Comparison of ENCODE assay signal across 8 mouse cellular contexts in genomic region chr3:51561109-51561992, GRCm38 (mm10). TPM values are rescaled to one million over a fixed set of nuclear protein-coding genes. Genes with fewer than 3 reads are reported as not detected.
DNase-seq lines count a peak whose midpoint lies in the region; ATAC-seq lines count a peak whose summit lies in the region.

No protein-coding gene starts in this region.

- H3K4me1 ChIP-seq in hindbrain, embryonic 15.5 days (replicated peaks): peaks cover 23% of the 10 kb centered on the region

- peak overlapping the region; percentile 93 for H3K4me3 ChIP-seq in hindbrain, embryonic 15.5 days

- peak; percentile 60 for ATAC-seq in hindbrain, embryonic 15.5 days (ENCODE audit: low FRiP score, low read depth)
- peak; percentile 56 for ATAC-seq in megakaryocyte, adult 5-6 weeks (ENCODE audit: poor library complexity, severe bottlenecking)

- H3K27me3 ChIP-seq in hindbrain, embryonic 15.5 days: no peaks in the 10 kb centered on the region

- H3K36me3 ChIP-seq in hindbrain, embryonic 15.5 days: no peaks in the 10 kb centered on the region

- H3K27ac ChIP-seq in hindbrain, embryonic 15.5 days (replicated peaks): peak overlapping the region; percentile 94

- H3K9me3 ChIP-seq in hindbrain, embryonic 15.5 days: no peaks in the 10 kb centered on the region

- H3K4me2 ChIP-seq in hindbrain, embryonic 15.5 days: peak overlapping the region; percentile 91

- peak; percentile 76 for DNase-seq in T-cell, adult 2 months (ENCODE audit: low spot score)
- DNase-seq in cerebellum, adult 9-11 months: peak; percentile 75
- peak; percentile 35 to 37 for DNase-seq in frontal cortex, postnatal 14 days (ENCODE audit: low spot score in 2 of 2)
- DNase-seq in left cerebral cortex, adult 8-10 months (ENCODE audit: low spot score in 2 of 2): peak; percentile 39 to 40
- peak; percentile 66 to 77 for DNase-seq in right cerebral cortex, postnatal 10 days (ENCODE audit: low spot score in 2 of 2)
- DNase-seq in yolk sac, embryonic 10.5 days (ENCODE audit: low spot score): peak; percentile 60

- under 1% methylated on average over 32 of the region's 32 CpGs for WGBS in hindbrain, embryonic 15.5 days

- H3K9ac ChIP-seq in hindbrain, embryonic 15.5 days: peak overlapping the region; percentile 92

RNA-seq across cellular contexts. Expression of gene Setd7, which starts 0.7 kb away (rescaled TPM):
- 2.6 and 2.9 TPM in 2 replicates for polyA plus RNA-seq in hindbrain, embryonic 15.5 days (2015; fragmentation: Nextera tagmentation; extraction: Ambion mirVana)
- 100 to 1,000 TPM; 104 to 112 (median 108) TPM for total RNA-seq in left cerebral cortex, adult 8-10 months (2022)
- total RNA-seq in megakaryocyte, adult 5-6 weeks (2015): 20.5 and 21.7 TPM in 2 replicates
- total RNA-seq in megakaryocyte, adult 5-6 weeks (2017): 15.0 and 23.1 TPM in 2 replicates

Comparison
In these comparisons a context has a peak if more than half of its experiments do, and no peak if none do; other contexts are left out.
1. Peak in every context shown above with its lines: DNase-seq, ATAC-seq, H3K4me3 ChIP-seq and H3K27ac ChIP-seq.
2. RNA of gene Setd7, which starts 0.7 kb away (total RNA-seq): 104 to 112 TPM in left cerebral cortex, adult 8-10 months; 15.0 to 23.1 TPM in megakaryocyte, adult 5-6 weeks; every median in the first group is over 4 times any median in the second.